Mouse (Mus musculus): ENCODE results near the gene Fam120b. TPM values are rescaled to one million over a fixed set of nuclear protein-coding genes. Genes with fewer than 3 reads are reported as not detected.

The Fam120b gene
- polyA plus RNA-seq, 1 experiment from 2014 or later: 45.2 TPM

DNA sequence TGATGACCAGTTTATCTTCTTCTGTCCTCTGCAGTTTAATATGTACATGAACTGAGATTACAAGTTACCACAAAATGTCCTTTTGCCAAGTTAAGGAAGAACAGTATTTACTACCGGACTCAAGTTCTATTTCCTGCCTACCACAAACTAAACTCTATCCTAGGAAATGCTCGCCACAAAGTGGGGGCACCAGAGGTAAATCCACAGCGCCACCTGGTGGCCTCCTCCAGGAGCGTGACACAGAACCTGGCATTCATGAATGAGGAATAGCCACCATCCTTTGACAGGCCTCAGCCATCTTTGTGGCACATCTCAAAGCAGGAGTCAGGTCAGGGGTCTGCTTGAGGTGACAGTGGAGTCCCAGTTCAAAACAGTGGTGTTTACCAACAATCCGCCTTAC lies 71.7 kb downstream of the Fam120b start:
- no peak overlapping the region for H3K4me2 ChIP-seq (replicated peaks)
- H3K9ac ChIP-seq: no peak overlapping the region
- DNase-seq (ENCODE audit: low spot score) (peak; percentile 83), ATAC-seq (ENCODE audit: low FRiP score) (no peak)
- no peak overlapping the region for H3K4me3 ChIP-seq (replicated peaks; ENCODE audit: low read length)
- no peaks in the 10 kb centered on the region for H3K4me1 ChIP-seq (replicated peaks; ENCODE audit: control insufficient read depth, insufficient read depth, low read length)
- 23% methylated on average over 5 of the region's 5 CpGs for WGBS
- H3K9me3 ChIP-seq (ENCODE audit: control insufficient read depth, low read length): no peaks in the 10 kb centered on the region
- peaks cover 40% of the 10 kb centered on the region for H3K36me3 ChIP-seq (replicated peaks; ENCODE audit: control insufficient read depth, insufficient read depth)
- H3K27me3 ChIP-seq (ENCODE audit: control insufficient read depth, insufficient read depth, low read length): no peaks in the 10 kb centered on the region
- H3K27ac ChIP-seq: no peak overlapping the region

- H3K9me3 ChIP-seq (ENCODE audit: control insufficient read depth, low read length): no peaks in the 10 kb centered on the region
- no peak overlapping the region for H3K4me2 ChIP-seq (replicated peaks)
- no peaks in the 10 kb centered on the region for H3K4me1 ChIP-seq (replicated peaks; ENCODE audit: control insufficient read depth, insufficient read depth, low read length)
- ATAC-seq (ENCODE audit: low FRiP score) (no peak), DNase-seq (ENCODE audit: low spot score) (no peak)
- H3K27ac ChIP-seq: no peak overlapping the region
- H3K36me3 ChIP-seq (replicated peaks; ENCODE audit: control insufficient read depth, insufficient read depth): peaks cover 84% of the 10 kb centered on the region
- no peak overlapping the region for H3K4me3 ChIP-seq (replicated peaks; ENCODE audit: low read length)
- WGBS: 91% methylated on average over 4 of the region's 4 CpGs
- no peak overlapping the region for H3K9ac ChIP-seq
- H3K27me3 ChIP-seq (ENCODE audit: control insufficient read depth, insufficient read depth, low read length): no peaks in the 10 kb centered on the region
These were observed 76.7 kb downstream of the Fam120b start for GRCm38 (mm10) chr17:15472671-15473070.

Other genes starting within 250 kb of the Fam120b start
- 12.5 and 15.1 TPM in 2 replicates for gene Dll1, start 19.3 kb upstream of the Fam120b start, polyA plus RNA-seq (2014; fragmentation: Nextera tagmentation; extraction: Ambion mirVana)
- gene Psmb1, start 103.5 kb downstream of the Fam120b start, polyA plus RNA-seq (2014; fragmentation: Nextera tagmentation; extraction: Ambion mirVana): 241 and 266 TPM in 2 replicates
- 55.9 and 56.6 TPM in 2 replicates for gene Tbp, start 103.7 kb downstream of the Fam120b start, polyA plus RNA-seq (2014; fragmentation: Nextera tagmentation; extraction: Ambion mirVana)
- 69.6 and 72.1 TPM in 2 replicates for gene Pdcd2, start 131.1 kb downstream of the Fam120b start, polyA plus RNA-seq (2014; fragmentation: Nextera tagmentation; extraction: Ambion mirVana)
- gene Prdm9, start 168.2 kb downstream of the Fam120b start, polyA plus RNA-seq (2014; fragmentation: Nextera tagmentation; extraction: Ambion mirVana): 0.37 and 0.48 TPM in 2 replicates

Measured in hindbrain, embryonic 14.5 days (tissue).